Mouse (Mus musculus): ENCODE measurements at regions not wholly inside any gene's neighbourhood (a gene's known extent, or its start where the extent isn't known, plus 50 kb on each side); places are given as distances from the start of the nearest gene placed in this dataset.
A peak's percentile ranks its signal among the peaks of the same experiment; 100 is the strongest.

GRCm38 (mm10) chr5:118367047-118367446 is 122.0 kb downstream of the 2410131K14Rik start:
- Histone ChIP-seq H3K27me3 (replicated peaks) (peaks cover 11% of the 10 kb centered on the region; the same call in 1 of the 2 replicates), H3K27ac (no peak overlapping the region), H3K9ac (no peak overlapping the region), H3K4me1 (peaks cover 16% of the 10 kb centered on the region), H3K4me3 (no peak overlapping the region), H3K4me2 (no peak overlapping the region), H3K36me3 (no peaks in the 10 kb centered on the region), H3K9me3 (replicated peaks) (no peaks in the 10 kb centered on the region)
- no peak for ATAC-seq
- 73% methylated on average over 11 of the region's 11 CpGs for WGBS (ENCODE audit: insufficient replicate concordance)

DNA sequence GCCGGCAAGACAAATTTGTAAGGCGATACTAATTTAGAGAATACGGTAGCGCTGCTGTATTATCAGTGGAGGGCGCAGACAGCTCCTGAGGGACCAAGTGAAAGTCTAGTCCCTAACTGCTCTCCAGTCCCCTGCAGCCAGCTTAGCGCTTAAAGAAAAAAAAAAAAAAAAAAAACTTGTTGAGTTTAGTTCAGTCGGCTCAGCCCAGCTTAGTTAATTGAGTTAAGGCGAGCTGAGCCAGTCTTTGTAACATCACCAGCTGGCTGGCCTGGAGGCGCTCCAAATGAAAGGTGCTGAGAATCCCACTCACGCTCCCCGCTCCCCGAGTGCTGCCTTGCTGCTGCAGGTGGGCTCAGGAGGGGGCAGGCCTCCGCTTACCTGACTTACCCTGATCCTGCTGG is 128.6 kb downstream of the 2410131K14Rik start:
- no peak for ATAC-seq
- no peak overlapping the region for H3K4me3 ChIP-seq
- peak overlapping the region; percentile 34 for H3K4me2 ChIP-seq
- no peak overlapping the region for H3K9ac ChIP-seq
- 23% methylated on average over 13 of the region's 13 CpGs for WGBS (ENCODE audit: insufficient replicate concordance)
- H3K4me1 ChIP-seq: peaks cover 26% of the 10 kb centered on the region
- 0 out of 2 replicates have a peak overlapping the region, but pooled peaks have one; percentile 15 for H3K27ac ChIP-seq
- H3K27me3 ChIP-seq (replicated peaks): peaks cover 16% of the 10 kb centered on the region
- no peaks in the 10 kb centered on the region for H3K36me3 ChIP-seq
- H3K9me3 ChIP-seq (replicated peaks): no peaks in the 10 kb centered on the region

DNA sequence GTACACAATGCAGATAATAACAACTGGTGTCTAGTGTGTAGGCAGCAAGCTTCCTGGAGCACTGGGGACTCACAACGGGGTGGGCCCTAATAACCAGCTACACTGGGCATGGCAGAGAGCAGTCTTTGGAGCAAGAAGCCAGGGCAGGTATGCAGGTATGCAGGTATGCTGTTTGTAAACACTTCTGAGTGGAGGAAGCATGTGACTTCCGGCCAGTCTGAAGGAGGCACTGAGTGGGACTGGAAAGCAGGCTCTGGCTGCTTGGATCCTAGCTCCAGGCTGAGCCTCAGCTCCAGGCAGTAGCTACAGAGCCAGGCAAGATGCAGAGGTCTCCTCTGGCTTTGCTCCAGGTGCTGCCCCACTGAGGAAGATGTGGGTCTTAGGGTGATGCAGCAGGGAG is 129.9 kb downstream of the 2410131K14Rik start:
- peak overlapping the region; percentile 18; the same call in 1 of the 2 replicates for H3K27ac ChIP-seq
- no peak overlapping the region for H3K4me2 ChIP-seq
- ATAC-seq: no peak

GRCm38 (mm10) chr5:118375916-118376315 is 130.9 kb downstream of the 2410131K14Rik start:
- Histone ChIP-seq H3K36me3 (no peaks in the 10 kb centered on the region), H3K4me1 (peaks cover 41% of the 10 kb centered on the region), H3K9me3 (replicated peaks) (no peaks in the 10 kb centered on the region), H3K4me2 (no peak overlapping the region), H3K27ac (0 out of 2 replicates have a peak overlapping the region, but pooled peaks have one; percentile 26), H3K27me3 (replicated peaks) (peaks cover 39% of the 10 kb centered on the region), H3K4me3 (no peak overlapping the region), H3K9ac (no peak overlapping the region)
- no peak for ATAC-seq
- 45% methylated on average over 5 of the region's 5 CpGs for WGBS (ENCODE audit: insufficient replicate concordance)

More for the DNA sequence above, 129.9 kb downstream of the 2410131K14Rik start:
- 54% methylated on average over 2 of the region's 2 CpGs for WGBS (ENCODE audit: insufficient replicate concordance)
- H3K36me3 ChIP-seq: no peaks in the 10 kb centered on the region
- peaks cover 31% of the 10 kb centered on the region for H3K4me1 ChIP-seq
- H3K9me3 ChIP-seq (replicated peaks): no peaks in the 10 kb centered on the region
- H3K27me3 ChIP-seq (replicated peaks): peaks cover 30% of the 10 kb centered on the region
- no peak overlapping the region for H3K4me3 ChIP-seq
- no peak overlapping the region for H3K9ac ChIP-seq

DNA sequence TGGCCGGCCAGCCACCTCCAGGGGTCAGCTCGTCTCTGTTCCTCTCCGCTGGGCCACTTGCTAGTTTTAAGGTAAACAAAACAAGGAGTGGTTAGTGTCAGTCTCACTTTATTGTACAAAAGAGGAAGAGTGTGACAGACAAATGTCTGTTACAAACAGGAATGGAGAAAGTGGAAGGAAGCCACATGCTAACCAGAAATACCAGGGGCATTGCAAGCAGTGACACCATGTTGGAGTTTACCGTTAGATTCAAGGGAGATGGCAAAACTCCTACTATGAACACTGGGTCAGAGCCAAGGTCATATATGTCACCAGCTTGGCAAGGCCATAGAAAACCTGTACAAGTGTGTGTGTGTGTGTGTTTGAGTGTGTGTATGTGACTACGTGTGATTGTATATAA is 131.5 kb downstream of the 2410131K14Rik start:
- Histone ChIP-seq H3K27ac (0 out of 2 replicates have a peak overlapping the region, but pooled peaks have one; percentile 26), H3K4me1 (peaks cover 46% of the 10 kb centered on the region), H3K9ac (no peak overlapping the region), H3K27me3 (replicated peaks) (peaks cover 45% of the 10 kb centered on the region), H3K9me3 (replicated peaks) (no peaks in the 10 kb centered on the region), H3K36me3 (no peaks in the 10 kb centered on the region), H3K4me2 (no peak overlapping the region), H3K4me3 (no peak overlapping the region)
- no peak for ATAC-seq
- 46% methylated on average over 5 of the region's 5 CpGs for WGBS (ENCODE audit: insufficient replicate concordance)

DNA sequence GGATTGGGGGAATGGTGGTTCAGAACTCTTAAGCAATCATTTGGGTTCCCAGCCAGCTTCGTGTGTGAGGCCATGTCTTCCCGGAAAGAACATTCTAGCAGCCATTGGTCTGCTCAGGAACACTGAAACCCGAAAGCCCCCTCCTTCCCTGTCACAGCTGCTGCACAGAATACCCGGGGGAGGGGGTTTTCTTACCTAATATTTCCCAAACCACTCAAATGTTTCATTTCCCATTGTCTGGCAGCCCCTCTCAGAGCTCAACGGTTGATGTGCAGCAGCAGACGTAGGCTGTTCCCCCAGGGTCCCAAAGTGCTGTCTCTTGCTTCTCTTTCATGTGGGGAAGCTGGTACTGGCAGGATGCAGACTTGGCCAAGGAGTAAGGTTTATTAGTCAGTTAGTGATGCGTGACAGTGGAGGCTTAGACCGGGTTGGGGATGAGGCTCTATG is 132.4 kb downstream of the 2410131K14Rik start:
- no peak for ATAC-seq
- no peaks in the 10 kb centered on the region for H3K36me3 ChIP-seq
- no peak overlapping the region for H3K9ac ChIP-seq
- H3K4me2 ChIP-seq: no peak overlapping the region
- H3K4me1 ChIP-seq: peaks cover 51% of the 10 kb centered on the region
- H3K4me3 ChIP-seq: no peak overlapping the region
- H3K9me3 ChIP-seq (replicated peaks): no peaks in the 10 kb centered on the region
- H3K27me3 ChIP-seq (replicated peaks): peaks cover 49% of the 10 kb centered on the region
- WGBS (ENCODE audit: insufficient replicate concordance): 54% methylated on average over 8 of the region's 8 CpGs
- no peak overlapping the region for H3K27ac ChIP-seq

GRCm38 (mm10) chr5:118379245-118380051 is 134.4 kb downstream of the 2410131K14Rik start:
- Histone ChIP-seq H3K36me3 (no peaks in the 10 kb centered on the region), H3K4me2 (peak overlapping the region; percentile 85)
- WGBS (ENCODE audit: insufficient replicate concordance): 55% methylated on average over 24 of the region's 24 CpGs

DNA sequence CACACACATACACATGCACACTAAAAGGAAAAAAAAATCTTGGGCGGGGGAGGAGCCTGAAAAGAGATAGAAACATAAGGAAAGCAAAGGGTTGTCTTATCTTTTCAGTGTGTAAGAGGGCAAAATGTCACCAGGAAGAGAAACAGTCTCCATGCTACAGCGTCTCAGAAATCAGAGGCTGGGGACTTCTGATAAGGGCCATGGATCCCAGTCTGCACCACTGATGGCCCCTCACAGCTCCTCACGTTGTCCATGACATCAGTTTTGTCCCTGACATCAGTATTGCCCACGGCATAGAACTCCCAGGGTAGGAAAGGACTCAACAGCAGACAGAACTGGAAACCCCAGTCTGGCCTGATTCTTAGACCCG is 135.0 kb downstream of the 2410131K14Rik start:
- Histone ChIP-seq H3K9me3 (replicated peaks) (no peaks in the 10 kb centered on the region), H3K4me3 (peak overlapping the region; percentile 48), H3K27me3 (replicated peaks) (peaks cover 68% of the 10 kb centered on the region), H3K36me3 (no peaks in the 10 kb centered on the region), H3K9ac (0 out of 2 replicates have a peak overlapping the region, but pooled peaks have one; percentile 57), H3K4me1 (peaks cover 36% of the 10 kb centered on the region), H3K27ac (no peak overlapping the region), H3K4me2 (peak overlapping the region; percentile 85)
- ATAC-seq: no peak
- 6% methylated on average over 5 of the region's 5 CpGs for WGBS (ENCODE audit: insufficient replicate concordance)

More at GRCm38 (mm10) chr5:118379245-118380051, 134.4 kb downstream of the 2410131K14Rik start:
- no peak overlapping the region for H3K9ac ChIP-seq
- no peak overlapping the region for H3K4me3 ChIP-seq
- H3K27me3 ChIP-seq (replicated peaks): peaks cover 63% of the 10 kb centered on the region
- H3K4me1 ChIP-seq: peaks cover 42% of the 10 kb centered on the region
- no peak overlapping the region for H3K27ac ChIP-seq
- ATAC-seq: no peak
- no peaks in the 10 kb centered on the region for H3K9me3 ChIP-seq (replicated peaks)

DNA sequence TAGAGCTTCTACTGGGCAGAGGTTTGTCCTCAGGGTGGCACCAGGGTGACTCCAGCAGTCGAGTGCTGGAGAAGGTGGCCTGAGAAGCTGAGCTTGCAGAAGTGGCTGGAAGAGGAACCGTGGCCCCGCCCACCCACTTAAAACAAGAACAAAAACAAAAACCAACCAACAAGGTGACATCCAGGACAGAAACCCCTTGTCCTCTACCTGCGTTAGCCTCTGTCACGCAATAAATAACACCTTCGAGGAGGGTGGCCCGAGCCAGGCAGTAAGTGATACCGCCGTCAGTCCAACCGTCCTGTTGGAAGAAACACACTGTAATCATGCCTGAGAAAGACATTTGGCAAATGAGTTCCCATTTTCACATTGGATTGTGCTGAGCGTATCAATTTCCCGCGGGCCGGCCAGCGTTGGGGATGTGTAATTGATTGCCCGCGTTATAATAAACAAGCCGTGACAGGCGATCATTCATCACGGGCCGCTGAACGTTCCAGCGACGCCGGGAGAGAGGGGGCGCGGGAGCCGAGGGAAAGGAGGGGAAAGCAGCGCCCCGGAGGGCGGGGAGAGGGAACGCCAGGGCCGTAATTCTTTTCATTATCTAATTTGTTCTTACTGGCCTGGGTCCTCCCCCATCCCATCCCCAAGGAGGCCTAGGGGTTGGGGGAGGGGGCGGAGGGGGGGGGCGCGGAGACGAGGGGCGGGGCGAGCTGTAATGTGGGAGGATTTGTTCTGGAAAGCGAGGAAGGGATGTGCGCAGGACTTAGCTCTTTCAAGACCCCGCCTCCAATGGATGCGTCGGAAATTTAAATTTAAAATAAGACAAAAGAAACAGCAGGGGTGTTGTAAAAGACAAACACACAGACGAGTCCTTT is 135.6 kb downstream of the 2410131K14Rik start:
- 3% methylated on average over 42 of the region's 45 CpGs for WGBS (ENCODE audit: insufficient replicate concordance)
- H3K9ac ChIP-seq: peak overlapping the region; percentile 57
- no peaks in the 10 kb centered on the region for H3K36me3 ChIP-seq
- H3K4me1 ChIP-seq: peaks cover 30% of the 10 kb centered on the region
- H3K4me2 ChIP-seq: peak overlapping the region; percentile 85
- ATAC-seq: 0 out of 2 replicates have a peak, but pooled peaks have one; percentile 19
- peak overlapping the region; percentile 48 for H3K4me3 ChIP-seq
- H3K27me3 ChIP-seq (replicated peaks): peaks cover 70% of the 10 kb centered on the region
- no peaks in the 10 kb centered on the region for H3K9me3 ChIP-seq (replicated peaks)
- H3K27ac ChIP-seq: no peak overlapping the region

GRCm38 (mm10) chr5:118381294-118381675 is 136.3 kb downstream of the 2410131K14Rik start:
- Histone ChIP-seq H3K9me3 (replicated peaks) (no peaks in the 10 kb centered on the region), H3K27ac (no peak overlapping the region), H3K4me1 (peaks cover 27% of the 10 kb centered on the region), H3K4me2 (peak overlapping the region; percentile 85), H3K36me3 (no peaks in the 10 kb centered on the region), H3K9ac (0 out of 2 replicates have a peak overlapping the region, but pooled peaks have one; percentile 57), H3K27me3 (replicated peaks) (peaks cover 76% of the 10 kb centered on the region), H3K4me3 (peak overlapping the region; percentile 48)
- ATAC-seq: peak; percentile 60
- 3% methylated on average over 12 of the region's 12 CpGs for WGBS (ENCODE audit: insufficient replicate concordance)

DNA sequence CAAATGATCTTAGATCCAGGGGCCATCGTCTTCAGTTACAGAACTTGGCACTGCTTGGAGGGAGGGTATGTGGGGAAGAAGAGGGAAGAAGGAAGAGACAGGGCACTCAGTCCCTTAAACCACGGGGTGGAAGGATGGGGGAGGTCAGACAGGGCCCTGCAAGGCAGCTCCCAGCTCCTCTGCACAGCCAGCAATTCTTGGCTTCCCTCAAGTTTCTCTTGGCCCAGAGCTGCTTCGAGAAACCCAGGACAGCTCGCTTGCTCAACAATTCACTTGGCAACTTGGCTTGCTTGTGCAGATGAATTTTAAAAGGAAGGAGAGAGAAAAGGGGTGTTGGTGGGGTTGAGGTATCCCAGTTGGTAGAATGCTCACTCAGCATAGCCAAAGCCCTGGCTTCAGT is 141.1 kb downstream of the 2410131K14Rik start:
- WGBS (ENCODE audit: insufficient replicate concordance): 48% methylated on average over 4 of the region's 4 CpGs
- Histone ChIP-seq H3K4me2 (no peak overlapping the region), H3K9me3 (replicated peaks) (peaks cover 4% of the 10 kb centered on the region; the same call in 1 of the 2 replicates), H3K4me1 (peaks cover 8% of the 10 kb centered on the region), H3K36me3 (no peaks in the 10 kb centered on the region), H3K27ac (no peak overlapping the region), H3K9ac (no peak overlapping the region), H3K4me3 (no peak overlapping the region), H3K27me3 (replicated peaks) (peaks cover 53% of the 10 kb centered on the region)
- ATAC-seq: no peak

Data from liver, embryonic 12.5 days (tissue).